Mouse (Mus musculus): ENCODE results near the gene Cox19. TPM values are rescaled to one million over a fixed set of nuclear protein-coding genes. Genes with fewer than 3 reads are reported as not detected.
"Not testable (repeated sequence)": the region's sequence is repeated elsewhere in the genome, so short reads cannot be mapped to it uniquely, and the experiment has no call there.

Gene Cox19
- polyA plus RNA-seq, 1 experiment from 2014 or later = 147 TPM

DNA sequence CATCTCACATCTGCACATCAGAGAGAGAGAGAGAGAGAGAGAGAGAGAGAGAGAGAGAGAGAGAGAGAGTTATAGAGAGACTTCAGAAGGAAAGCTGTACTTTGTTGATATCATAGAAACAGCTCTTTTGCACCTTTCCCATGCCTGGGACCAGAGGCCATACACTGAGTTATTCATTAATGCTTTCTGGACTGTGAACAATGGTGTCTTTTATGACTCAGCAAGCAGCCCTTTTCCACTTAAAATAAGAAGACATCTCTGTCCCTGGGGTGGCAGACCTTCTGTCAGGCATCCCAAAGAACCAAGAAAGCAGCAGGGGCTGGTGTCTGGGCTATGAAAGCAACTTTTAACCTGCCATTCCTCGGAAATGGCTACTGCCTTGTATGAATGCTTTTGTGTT is 4.0 kb downstream of the Cox19 start:
- no peak overlapping the region for H3K27ac ChIP-seq
- WGBS = 43% methylated on average over 1 of the region's 1 CpGs
- H3K9me3 ChIP-seq = no peaks in the 10 kb centered on the region

DNA sequence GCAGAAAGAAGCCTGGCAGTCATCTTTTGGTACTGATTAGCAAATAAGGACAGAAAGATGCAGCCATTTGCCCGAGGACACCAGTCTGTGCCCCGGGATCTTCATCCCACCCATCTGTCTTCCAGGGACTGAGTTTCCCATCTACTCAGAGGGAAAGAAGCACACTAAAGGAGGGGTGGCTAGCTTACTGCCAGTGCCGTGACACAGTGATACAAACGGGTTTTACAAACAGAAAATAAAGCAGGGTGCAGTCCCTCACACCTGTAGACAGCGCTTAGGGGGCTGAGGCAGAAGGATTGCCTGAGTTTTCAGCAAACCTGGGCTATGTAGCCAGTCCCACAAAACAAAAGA is 5.9 kb downstream of the Cox19 start:
- Histone ChIP-seq H3K4me1 (replicated peaks) (peaks cover 25% of the 10 kb centered on the region), H3K36me3 (peaks cover 25% of the 10 kb centered on the region), H3K27ac (peak overlapping the region; percentile 92), H3K27me3 (ENCODE audit: insufficient read depth, poor library complexity, severe bottlenecking) (peaks cover 10% of the 10 kb centered on the region; the same call in 1 of the 2 replicates), H3K4me3 (peak overlapping the region; percentile 89), H3K9me3 (no peaks in the 10 kb centered on the region)
- WGBS = 12% methylated on average over 5 of the region's 5 CpGs
- no peak for DNase-seq (ENCODE audit: low spot score)

More for the DNA sequence above, 4.0 kb downstream of the Cox19 start:
- H3K27me3 ChIP-seq (ENCODE audit: insufficient read depth, poor library complexity, severe bottlenecking) = peaks cover 27% of the 10 kb centered on the region
- H3K4me1 ChIP-seq (replicated peaks) = peaks cover 38% of the 10 kb centered on the region
- H3K4me3 ChIP-seq = no peak overlapping the region
- H3K36me3 ChIP-seq = peaks cover 8% of the 10 kb centered on the region
- DNase-seq (ENCODE audit: low spot score) = no peak

DNA sequence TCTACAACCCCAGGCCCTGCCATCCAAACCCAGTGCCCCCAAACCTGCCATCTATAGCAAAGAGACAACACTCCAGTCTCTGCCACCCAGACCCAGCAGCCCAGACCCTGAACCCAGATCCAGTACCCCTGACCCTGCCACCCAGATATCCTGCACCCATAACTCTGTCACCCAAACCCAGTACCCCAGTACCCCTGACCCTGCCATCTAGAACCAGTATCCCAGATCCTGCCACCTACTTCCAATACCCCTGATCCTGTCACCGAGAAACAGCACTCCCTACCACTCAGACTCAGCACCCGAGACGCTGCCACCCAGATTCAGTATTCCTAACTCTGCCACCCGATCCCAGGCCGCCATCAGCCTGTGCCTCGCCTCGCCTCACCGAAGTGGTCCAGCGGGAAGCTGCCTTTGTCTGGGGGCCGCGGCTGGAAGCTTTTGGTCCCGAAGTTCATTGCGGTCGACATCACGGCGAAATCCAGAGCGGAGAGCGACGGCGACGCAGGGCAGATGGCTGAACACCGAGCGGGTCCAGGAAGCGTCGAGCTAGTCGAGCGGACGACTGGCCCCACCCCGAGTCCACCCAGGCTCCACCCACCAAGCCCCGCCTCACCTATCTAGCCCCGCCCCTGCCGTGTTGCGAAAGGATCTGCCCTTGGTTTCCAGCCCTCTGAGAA is 6.4 kb downstream of the Cox19 start:
- Histone ChIP-seq H3K27me3 (ENCODE audit: insufficient read depth, poor library complexity, severe bottlenecking) (peaks cover 10% of the 10 kb centered on the region; the same call in 1 of the 2 replicates), H3K27ac (peak overlapping the region; percentile 92), H3K4me1 (replicated peaks) (peaks cover 25% of the 10 kb centered on the region), H3K36me3 (peaks cover 30% of the 10 kb centered on the region), H3K9me3 (no peaks in the 10 kb centered on the region), H3K4me3 (peak overlapping the region; percentile 89)
- peak; percentile 96 for DNase-seq (ENCODE audit: low spot score)
- under 1% methylated on average over 33 of the region's 33 CpGs for WGBS

- Histone ChIP-seq H3K9me3 (no peaks in the 10 kb centered on the region), H3K4me1 (replicated peaks) (peaks cover 27% of the 10 kb centered on the region), H3K27me3 (ENCODE audit: insufficient read depth, poor library complexity, severe bottlenecking) (peaks cover 10% of the 10 kb centered on the region; the same call in 1 of the 2 replicates), H3K27ac (peak overlapping the region; percentile 92), H3K4me3 (peak overlapping the region; percentile 89), H3K36me3 (peaks cover 37% of the 10 kb centered on the region)
- peak; percentile 85 for DNase-seq (ENCODE audit: low spot score)
- 10% methylated on average over 12 of the region's 12 CpGs for WGBS
These were observed 7.1 kb downstream of the Cox19 start for GRCm38 (mm10) chr5:139344021-139344686.

- no peaks in the 10 kb centered on the region for H3K9me3 ChIP-seq
- no peak overlapping the region for H3K4me3 ChIP-seq
- DNase-seq (ENCODE audit: low spot score) = no peak
- peaks cover 15% of the 10 kb centered on the region for H3K4me1 ChIP-seq (replicated peaks)
- H3K27me3 ChIP-seq (ENCODE audit: insufficient read depth, poor library complexity, severe bottlenecking) = no peaks in the 10 kb centered on the region
- 82% methylated on average over 11 of the region's 11 CpGs for WGBS
- H3K36me3 ChIP-seq = peaks cover 86% of the 10 kb centered on the region
- H3K27ac ChIP-seq = no peak overlapping the region
These were observed 12.3 kb downstream of the Cox19 start for GRCm38 (mm10) chr5:139338891-139339290.

GRCm38 (mm10) chr5:139338403-139338802 is 12.8 kb downstream of the Cox19 start:
- H3K4me1 ChIP-seq (replicated peaks) = peaks cover 10% of the 10 kb centered on the region
- no peaks in the 10 kb centered on the region for H3K9me3 ChIP-seq
- H3K27ac ChIP-seq = no peak overlapping the region
- DNase-seq (ENCODE audit: low spot score) = no peak
- 88% methylated on average over 3 of the region's 3 CpGs for WGBS
- no peaks in the 10 kb centered on the region for H3K27me3 ChIP-seq (ENCODE audit: insufficient read depth, poor library complexity, severe bottlenecking)
- H3K36me3 ChIP-seq = peaks cover 86% of the 10 kb centered on the region
- H3K4me3 ChIP-seq = no peak overlapping the region

DNA sequence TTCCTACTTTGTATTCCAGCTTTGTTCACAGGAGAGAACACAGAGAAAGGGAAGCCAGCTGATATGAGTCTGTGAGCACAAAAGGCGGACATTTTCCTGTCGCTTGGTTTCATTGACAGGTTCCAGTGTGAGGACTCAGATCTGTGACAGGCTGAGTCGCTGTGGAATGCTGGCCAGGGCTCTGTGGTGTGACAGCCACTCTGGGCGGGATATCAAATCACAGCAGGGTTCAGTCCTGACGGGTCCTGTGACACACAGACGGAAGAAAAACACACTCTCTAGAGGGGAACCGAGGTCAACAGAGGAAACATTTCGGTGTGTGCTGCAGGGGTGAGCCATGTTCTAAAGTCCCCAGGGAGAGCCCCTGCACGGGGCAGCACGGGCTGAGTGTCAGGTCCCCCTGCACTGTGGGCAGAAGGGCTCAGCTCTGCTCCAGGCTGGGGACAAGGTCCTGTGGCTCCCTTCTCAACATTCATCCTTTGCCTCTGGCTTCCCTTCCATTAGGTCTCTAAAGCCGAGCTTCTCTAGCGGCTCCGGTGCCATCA is 13.3 kb downstream of the Cox19 start:
- Histone ChIP-seq H3K27me3 (ENCODE audit: insufficient read depth, poor library complexity, severe bottlenecking) (no peaks in the 10 kb centered on the region), H3K27ac (no peak overlapping the region), H3K4me3 (no peak overlapping the region), H3K36me3 (peaks cover 84% of the 10 kb centered on the region), H3K4me1 (replicated peaks) (peaks cover 8% of the 10 kb centered on the region; the same call in 1 of the 2 replicates), H3K9me3 (no peaks in the 10 kb centered on the region)
- WGBS = 73% methylated on average over 13 of the region's 13 CpGs
- no peak for DNase-seq (ENCODE audit: low spot score)

GRCm38 (mm10) chr5:139335634-139336033 is 15.6 kb downstream of the Cox19 start:
- Histone ChIP-seq H3K4me1 (replicated peaks) (peaks cover 10% of the 10 kb centered on the region; the same call in 1 of the 2 replicates), H3K9me3 (no peaks in the 10 kb centered on the region), H3K27ac (no peak overlapping the region), H3K36me3 (peaks cover 63% of the 10 kb centered on the region), H3K4me3 (no peak overlapping the region), H3K27me3 (ENCODE audit: insufficient read depth, poor library complexity, severe bottlenecking) (peaks cover 1% of the 10 kb centered on the region; the same call in 1 of the 2 replicates)
- 89% methylated on average over 4 of the region's 4 CpGs for WGBS
- no peak for DNase-seq (ENCODE audit: low spot score)

- H3K27ac ChIP-seq; H3K4me3 ChIP-seq; H3K9me3 ChIP-seq; DNase-seq (ENCODE audit: low spot score): not testable (repeated sequence)
- 86% methylated on average over 10 of the region's 10 CpGs for WGBS
- Histone ChIP-seq H3K36me3 (peaks cover 51% of the 10 kb centered on the region), H3K27me3 (ENCODE audit: insufficient read depth, poor library complexity, severe bottlenecking) (peaks cover 11% of the 10 kb centered on the region; the same call in 1 of the 2 replicates), H3K4me1 (replicated peaks) (peaks cover 10% of the 10 kb centered on the region; the same call in 1 of the 2 replicates)
These were observed 16.8 kb downstream of the Cox19 start for GRCm38 (mm10) chr5:139334394-139334793.

DNA sequence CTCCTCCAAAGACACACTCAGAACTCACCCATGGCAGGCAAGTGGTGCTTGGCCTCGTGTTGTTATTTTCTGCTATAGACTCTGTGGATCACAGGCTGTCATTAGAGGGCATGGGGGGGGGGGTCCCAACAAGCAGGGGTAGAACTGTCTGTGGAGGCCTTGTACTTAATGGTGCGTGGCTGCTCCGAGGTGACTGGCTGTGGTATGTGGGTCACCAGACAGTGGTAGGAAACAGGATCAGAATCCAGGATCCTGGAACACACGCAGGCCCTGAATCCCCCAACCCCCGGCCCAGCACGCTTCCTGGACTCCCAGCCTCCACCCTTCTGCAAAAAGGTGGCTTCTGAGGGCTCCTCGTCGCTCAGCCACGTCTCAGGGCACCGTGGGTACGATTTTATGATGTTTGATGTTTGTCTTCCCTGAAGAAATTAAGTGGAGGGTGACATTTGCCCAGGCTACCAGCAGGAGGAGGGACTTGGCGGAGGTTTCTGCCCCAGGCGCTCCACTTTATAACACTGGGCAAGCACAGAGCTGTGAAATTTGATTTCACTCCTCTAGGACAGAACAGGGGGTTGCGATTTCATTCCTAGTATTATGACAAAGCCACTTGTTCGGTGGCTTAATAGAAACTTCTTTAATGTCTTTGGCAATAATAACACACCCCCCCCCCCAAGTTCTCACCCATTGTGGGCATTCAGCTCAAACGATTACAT is 17.8 kb downstream of the Cox19 start:
- DNase-seq (ENCODE audit: low spot score) = no peak
- Histone ChIP-seq H3K4me1 (replicated peaks) (0 out of 2 replicates have a peak, but pooled peaks cover 5% of the 10 kb centered on the region), H3K36me3 (peaks cover 42% of the 10 kb centered on the region), H3K27ac (no peak overlapping the region), H3K4me3 (no peak overlapping the region), H3K27me3 (ENCODE audit: insufficient read depth, poor library complexity, severe bottlenecking) (peaks cover 11% of the 10 kb centered on the region; the same call in 1 of the 2 replicates), H3K9me3 (no peaks in the 10 kb centered on the region)
- 84% methylated on average over 16 of the region's 16 CpGs for WGBS

DNA sequence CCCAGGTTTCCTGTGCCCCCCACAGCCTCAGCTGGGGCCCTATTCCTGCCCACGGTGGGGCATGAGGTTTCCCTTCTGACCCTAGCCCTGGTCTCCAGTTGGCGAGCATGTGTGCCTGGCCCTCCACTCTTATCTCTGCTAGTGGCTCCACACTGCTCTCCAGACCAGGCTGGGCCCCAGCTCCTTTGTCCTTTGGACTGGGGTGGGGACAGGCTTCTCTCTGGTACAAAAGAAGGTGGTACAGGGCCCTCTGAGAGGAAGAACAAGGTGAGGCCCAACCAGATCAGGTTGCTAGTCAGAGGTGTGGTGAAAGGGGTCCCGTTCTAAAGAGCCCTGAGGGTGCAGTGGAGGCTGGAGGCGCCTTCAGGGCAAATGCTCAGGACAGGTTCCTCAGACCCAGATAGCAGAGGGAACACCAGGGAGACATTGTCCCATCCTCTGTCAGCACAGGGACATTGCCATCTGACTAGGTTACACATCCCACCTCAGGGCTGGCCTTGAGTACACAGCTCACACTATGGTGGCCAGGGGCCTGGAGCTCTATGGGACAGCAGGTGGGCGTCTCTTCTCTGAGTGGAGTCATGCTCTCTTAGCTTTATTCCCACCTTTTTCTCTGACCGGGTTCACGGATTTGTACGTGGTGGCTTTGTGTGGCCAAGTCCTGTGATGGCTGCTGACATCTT is 18.5 kb downstream of the Cox19 start:
- Histone ChIP-seq H3K27ac (no peak overlapping the region), H3K27me3 (ENCODE audit: insufficient read depth, poor library complexity, severe bottlenecking) (peaks cover 12% of the 10 kb centered on the region; the same call in 1 of the 2 replicates), H3K36me3 (peaks cover 34% of the 10 kb centered on the region), H3K4me1 (replicated peaks) (0 out of 2 replicates have a peak, but pooled peaks cover 3% of the 10 kb centered on the region), H3K4me3 (no peak overlapping the region), H3K9me3 (no peaks in the 10 kb centered on the region)
- WGBS = 84% methylated on average over 8 of the region's 8 CpGs
- no peak for DNase-seq (ENCODE audit: low spot score)

DNA sequence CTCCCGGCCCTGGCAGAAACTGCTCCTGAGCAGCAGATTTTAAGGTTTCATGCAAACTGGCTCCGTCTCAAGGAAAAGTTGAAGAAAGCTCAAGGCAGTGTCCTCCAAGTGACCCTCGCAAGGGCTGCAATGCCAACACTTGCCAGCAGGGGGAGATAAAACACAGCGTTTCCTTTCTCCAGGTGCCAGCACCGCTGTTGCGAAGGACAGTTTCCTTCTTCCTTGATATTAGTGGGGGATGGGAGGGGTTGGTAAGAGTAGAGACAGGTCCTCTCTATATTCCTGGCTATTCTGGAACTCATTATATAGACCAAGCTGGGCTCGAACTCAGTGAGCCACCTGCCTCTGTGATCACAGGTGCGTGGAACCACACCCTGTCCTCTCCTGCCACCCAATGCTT is 19.5 kb downstream of the Cox19 start:
- Histone ChIP-seq H3K36me3 (peaks cover 25% of the 10 kb centered on the region), H3K9me3 (no peaks in the 10 kb centered on the region), H3K4me1 (replicated peaks) (0 out of 2 replicates have a peak, but pooled peaks cover 3% of the 10 kb centered on the region), H3K27ac (no peak overlapping the region), H3K4me3 (no peak overlapping the region), H3K27me3 (ENCODE audit: insufficient read depth, poor library complexity, severe bottlenecking) (peaks cover 22% of the 10 kb centered on the region)
- 21% methylated on average over 8 of the region's 8 CpGs for WGBS
- peak; percentile 80 for DNase-seq (ENCODE audit: low spot score)

Measured in hindbrain, embryonic 10.5 days (tissue).